Mouse (Mus musculus) ES-Bruce4 (cell line): ENCODE data around the gene Sh3gl1. TPM values are rescaled to one million over a fixed set of nuclear protein-coding genes. Genes with fewer than 3 reads are reported as not detected.
"Not testable (repeated sequence)": the region's sequence is repeated elsewhere in the genome, so short reads cannot be mapped to it uniquely, and the experiment has no call there.

ENCODE experiments used
- H3K27ac ChIP-seq: 2 replicates; pipeline ENCODE4 v1.5.1; 2012; ENCODE audit warnings: low read length, inconsistent platforms; ENCODE audit not compliant: insufficient read depth
- H3K27me3 ChIP-seq: 2 replicates; pipeline ENCODE4 v1.6.1; 2012; ENCODE audit warnings: mild to moderate bottlenecking, low read length, inconsistent platforms; ENCODE audit not compliant: control insufficient read depth, poor library complexity, insufficient read depth, severe bottlenecking
- H3K36me3 ChIP-seq: 2 replicates; pipeline ENCODE4 v1.6.1; 2012; ENCODE audit warnings: inconsistent platforms, mild to moderate bottlenecking, low read length, moderate library complexity; ENCODE audit not compliant: control insufficient read depth, poor library complexity, insufficient read depth, severe bottlenecking
- H3K4me1 ChIP-seq: one replicate; pipeline ENCODE4 v1.8.1; 2011; ENCODE audit warnings: low read length; ENCODE audit not compliant: control insufficient read depth, insufficient read depth
- H3K4me3 ChIP-seq: 2 replicates; pipeline ENCODE4 v1.5.1; 2011; ENCODE audit warnings: low read depth, mild to moderate bottlenecking, low read length
- H3K9ac ChIP-seq: 2 replicates; pipeline ENCODE4 v1.6.1; 2012; ENCODE audit warnings: low read depth, mild to moderate bottlenecking, inconsistent platforms; ENCODE audit not compliant: poor library complexity, severe bottlenecking
- H3K9me3 ChIP-seq: replicated peaks from 2 replicates; pipeline ENCODE4 v1.6.1; 2012; ENCODE audit warnings: mild to moderate bottlenecking, low read length, inconsistent platforms; ENCODE audit not compliant: control insufficient read depth, poor library complexity, insufficient read depth, severe bottlenecking
- CTCF ChIP-seq: IDR thresholded peaks from one replicate; pipeline ENCODE4 v1.8.1; 2011; ENCODE audit warnings: low read depth, low read length
- EP300 ChIP-seq: IDR thresholded peaks from 2 replicates; pipeline ENCODE4 v1.6.1; 2011; ENCODE audit warnings: low read depth, low read length; ENCODE audit not compliant: insufficient read depth
- POLR2A ChIP-seq: IDR thresholded peaks from one replicate; pipeline ENCODE4 v1.8.1; 2011; ENCODE audit warnings: low read length; ENCODE audit not compliant: insufficient read depth
- polyA plus RNA-seq: library from polyadenylated mRNA; stranded (reverse); fragments of >200 nt; gene quantifications from 2 replicates; pipeline ENCODE4 v1.2.4, GENCODE M21; 2011; ENCODE audit warnings: low read depth; ENCODE audit not compliant: missing spikeins, insufficient read depth, insufficient read length

Gene Sh3gl1
- polyA plus RNA-seq, 1 experiment: 52.3 TPM

- TF ChIP-seq EP300 (no peak), POLR2A (no peak), CTCF (no peak)
- Histone ChIP-seq H3K4me1 (no peaks in the 10 kb centered on the region), H3K4me3 (no peak overlapping the region), H3K36me3 (peaks cover 61% of the 10 kb centered on the region), H3K9me3 (no peaks in the 10 kb centered on the region), H3K9ac (no peak overlapping the region), H3K27me3 (no peaks in the 10 kb centered on the region), H3K27ac (no peak overlapping the region)
These were observed 30.0 kb upstream of the Sh3gl1 start for GRCm38 (mm10) chr17:56066451-56066850.

- H3K27ac ChIP-seq, H3K27me3 ChIP-seq: not testable (repeated sequence)
These were observed 29.3 kb upstream of the Sh3gl1 start for GRCm38 (mm10) chr17:56065715-56066114.

GRCm38 (mm10) chr17:56062081-56062480 is 25.6 kb upstream of the Sh3gl1 start:
- Histone ChIP-seq H3K36me3 (peaks cover 85% of the 10 kb centered on the region), H3K4me3 (no peak overlapping the region), H3K9me3 (no peaks in the 10 kb centered on the region), H3K4me1 (no peaks in the 10 kb centered on the region), H3K27me3 (no peaks in the 10 kb centered on the region), H3K27ac (no peak overlapping the region), H3K9ac (no peak overlapping the region)
- TF ChIP-seq EP300: no peak

More at GRCm38 (mm10) chr17:56065715-56066114, 29.3 kb upstream of the Sh3gl1 start:
- H3K9me3 ChIP-seq, H3K9ac ChIP-seq, H3K4me1 ChIP-seq, H3K4me3 ChIP-seq: not testable (repeated sequence)
- peaks cover 69% of the 10 kb centered on the region for H3K36me3 ChIP-seq

GRCm38 (mm10) chr17:56057381-56058120 is 21.1 kb upstream of the Sh3gl1 start:
- H3K9me3 ChIP-seq: no peaks in the 10 kb centered on the region
- TF ChIP-seq POLR2A (no peak), CTCF (no peak), EP300 (no peak)
- no peaks in the 10 kb centered on the region for H3K4me1 ChIP-seq
- no peaks in the 10 kb centered on the region for H3K27me3 ChIP-seq
- H3K36me3 ChIP-seq: peaks cover 62% of the 10 kb centered on the region
- no peak overlapping the region for H3K9ac ChIP-seq
- H3K4me3 ChIP-seq: no peak overlapping the region
- H3K27ac ChIP-seq: no peak overlapping the region

DNA sequence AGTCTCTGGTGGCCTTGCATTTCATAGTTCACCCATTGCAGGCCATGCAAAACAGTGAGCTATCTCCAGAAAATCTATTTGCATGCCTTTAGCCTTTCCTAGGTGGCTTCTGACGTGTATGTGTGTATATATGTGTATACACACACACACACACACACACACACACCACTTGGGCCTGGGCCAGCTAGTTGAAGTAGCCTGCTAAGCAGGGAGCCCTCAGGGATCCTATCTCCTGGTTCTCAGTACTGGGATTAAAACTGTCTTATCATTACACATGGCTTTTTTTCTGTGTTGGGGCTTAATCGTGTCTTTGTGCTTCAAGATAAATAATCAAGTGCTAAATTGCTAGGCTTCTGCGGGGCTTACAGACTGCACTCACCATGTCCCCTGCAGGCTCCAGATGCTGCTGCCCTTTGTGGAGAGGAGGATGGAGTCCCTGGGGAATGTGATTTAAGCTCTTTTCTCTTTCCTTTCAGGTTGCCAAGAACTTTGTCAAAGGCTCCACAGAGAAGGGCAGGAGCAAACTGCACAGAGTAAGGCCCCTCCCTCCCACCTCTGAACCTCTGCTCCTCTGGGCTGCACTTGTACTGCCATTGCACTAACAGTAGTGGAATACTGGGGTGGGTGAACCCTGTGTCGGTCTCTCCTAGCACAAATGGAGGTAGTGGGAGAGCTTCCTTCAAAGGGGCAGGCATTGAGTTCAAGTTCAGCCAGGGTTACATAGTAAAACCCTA is 19.7 kb upstream of the Sh3gl1 start:
- Histone ChIP-seq H3K36me3 (peaks cover 57% of the 10 kb centered on the region), H3K4me1 (no peaks in the 10 kb centered on the region), H3K27ac (no peak overlapping the region), H3K4me3 (no peak overlapping the region), H3K9ac (no peak overlapping the region), H3K27me3 (no peaks in the 10 kb centered on the region), H3K9me3 (no peaks in the 10 kb centered on the region)
- TF ChIP-seq CTCF: no peak
- no peak for TF ChIP-seq POLR2A
- TF ChIP-seq EP300: no peak

- Histone ChIP-seq H3K9ac (no peak overlapping the region), H3K4me3 (no peak overlapping the region), H3K9me3 (no peaks in the 10 kb centered on the region), H3K4me1 (no peaks in the 10 kb centered on the region), H3K27me3 (no peaks in the 10 kb centered on the region), H3K36me3 (peaks cover 56% of the 10 kb centered on the region), H3K27ac (no peak overlapping the region)
- TF ChIP-seq EP300 (no peak), CTCF (no peak), POLR2A (no peak)
These were observed 18.5 kb upstream of the Sh3gl1 start for GRCm38 (mm10) chr17:56054938-56055337.
